Mouse (Mus musculus) forebrain, embryonic 12.5 days (tissue): ENCODE measurements around the gene Zbtb32. TPM values are rescaled to one million over a fixed set of nuclear protein-coding genes. Genes with fewer than 3 reads are reported as not detected.
A peak's percentile ranks its signal among the peaks of the same experiment; 100 is the strongest.

Experiments used
- ATAC-seq: fragments of 200-750 bp; cut with Nextera tagmentation; 2 replicates; pipeline ENCODE4 v1.8.0; 2017; ENCODE audit warnings: moderate TSS enrichment; ENCODE audit not compliant: low FRiP score
- H3K27ac ChIP-seq: fragments of 300-500 bp; sonication (generic); 2 replicates; pipeline ENCODE4 v1.5.1; 2016; ENCODE audit warnings: mild to moderate bottlenecking
- H3K27me3 ChIP-seq: fragments of 300-500 bp; sonication (generic); 2 replicates; pipeline ENCODE4 v1.6.1; 2016; ENCODE audit warnings: mild to moderate bottlenecking
- H3K36me3 ChIP-seq: fragments of 300-500 bp; sonication (generic); replicated peaks from 2 replicates; pipeline ENCODE4 v1.6.1; 2016; ENCODE audit warnings: mild to moderate bottlenecking
- H3K4me1 ChIP-seq: fragments of 300-500 bp; sonication (generic); 2 replicates; pipeline ENCODE4 v1.6.1; 2016
- H3K4me2 ChIP-seq: fragments of 300-500 bp; sonication (generic); 2 replicates; pipeline ENCODE4 v1.6.1; 2016; ENCODE audit warnings: mild to moderate bottlenecking, moderate library complexity
- H3K4me3 ChIP-seq: fragments of 300-500 bp; sonication (generic); replicated peaks from 2 replicates; pipeline ENCODE4 v1.5.1; 2016; ENCODE audit warnings: mild to moderate bottlenecking
- H3K9ac ChIP-seq: fragments of 300-500 bp; sonication (generic); 2 replicates; pipeline ENCODE4 v1.6.1; 2016; ENCODE audit warnings: mild to moderate bottlenecking
- H3K9me3 ChIP-seq: fragments of 300-500 bp; sonication (generic); 2 replicates; pipeline ENCODE4 v1.6.1; 2016
- WGBS: fragments of 180-500 bp; shearing (Covaris S2); methylation state at CpG from one replicate; pipeline ENCODE4 v1.1.7; 2016; 5-methylcytosine and 5-hydroxymethylcytosine counted together
- polyA plus RNA-seq: library from polyadenylated mRNA; unstranded; fragments of >200 nt; fragmentation: Nextera tagmentation; extraction: Ambion mirVana; gene quantifications from 2 replicates; pipeline ENCODE4 v1.2.1, GENCODE M21; 2016

Gene Zbtb32
- polyA plus RNA-seq, 1 experiment from 2014 or later = 0.46 TPM

DNA sequence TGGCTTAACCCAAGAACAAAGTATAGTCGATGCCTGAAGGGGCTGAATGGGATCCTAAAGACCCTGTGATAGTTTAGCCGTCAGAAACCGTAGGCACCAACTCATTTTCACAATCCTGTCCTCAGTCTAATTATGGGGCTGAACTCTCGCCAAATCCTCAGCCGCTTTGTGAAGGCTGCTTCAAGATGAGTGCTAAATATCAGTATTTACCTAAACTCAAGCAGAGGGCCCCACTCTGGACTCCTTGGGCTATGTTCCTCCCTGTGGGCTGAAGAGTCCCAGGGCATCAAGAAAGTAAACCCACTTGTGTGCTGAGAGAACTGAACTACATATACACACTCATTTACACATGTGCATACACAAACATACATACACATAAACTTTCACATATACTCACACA is 1.9 kb downstream of the Zbtb32 start:
- H3K4me1 ChIP-seq = peaks cover 11% of the 10 kb centered on the region
- ATAC-seq = no peak
- H3K27me3 ChIP-seq = no peaks in the 10 kb centered on the region
- no peaks in the 10 kb centered on the region for H3K36me3 ChIP-seq
- H3K4me3 ChIP-seq = no peak overlapping the region
- no peak overlapping the region for H3K27ac ChIP-seq
- no peak overlapping the region for H3K9ac ChIP-seq
- 71% methylated on average over 5 of the region's 5 CpGs for WGBS
- no peak overlapping the region for H3K4me2 ChIP-seq
- no peaks in the 10 kb centered on the region for H3K9me3 ChIP-seq

DNA sequence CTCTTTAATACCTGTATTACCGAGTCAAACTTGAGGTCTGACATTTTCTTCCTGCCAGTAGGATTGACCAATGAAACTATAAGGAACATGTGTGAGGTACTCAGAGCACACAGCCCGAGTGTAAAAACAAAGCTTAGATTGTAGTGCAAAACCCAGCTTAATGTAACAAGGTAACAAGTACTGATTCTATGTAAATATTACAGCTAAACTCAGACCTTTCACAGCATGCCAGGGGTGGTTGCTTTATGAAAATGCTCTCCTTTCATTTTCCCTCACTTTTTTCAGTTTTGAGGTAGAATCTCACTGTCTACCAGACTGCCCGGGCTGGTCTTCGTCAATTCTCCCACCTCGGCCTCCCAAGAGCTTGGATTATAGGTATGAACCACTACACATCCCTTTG is 2.6 kb downstream of the Zbtb32 start:
- Histone ChIP-seq H3K4me2 (no peak overlapping the region), H3K36me3 (no peaks in the 10 kb centered on the region), H3K4me1 (peaks cover 11% of the 10 kb centered on the region), H3K27ac (no peak overlapping the region), H3K4me3 (no peak overlapping the region), H3K9ac (no peak overlapping the region), H3K27me3 (no peaks in the 10 kb centered on the region), H3K9me3 (no peaks in the 10 kb centered on the region)
- no peak for ATAC-seq
- WGBS = 86% methylated on average over 5 of the region's 5 CpGs

- Histone ChIP-seq H3K27me3 (no peaks in the 10 kb centered on the region), H3K4me1 (peaks cover 10% of the 10 kb centered on the region), H3K4me2 (no peak overlapping the region), H3K4me3 (no peak overlapping the region), H3K36me3 (no peaks in the 10 kb centered on the region), H3K9me3 (no peaks in the 10 kb centered on the region), H3K9ac (no peak overlapping the region), H3K27ac (no peak overlapping the region)
- no peak for ATAC-seq
- 67% methylated on average over 4 of the region's 4 CpGs for WGBS
Measured at GRCm38 (mm10) chr7:30594510-30595024, 4.1 kb downstream of the Zbtb32 start.

GRCm38 (mm10) chr7:30593579-30594509 is 4.9 kb downstream of the Zbtb32 start:
- H3K27me3 ChIP-seq = no peaks in the 10 kb centered on the region
- no peak overlapping the region for H3K27ac ChIP-seq
- no peak for ATAC-seq
- no peak overlapping the region for H3K4me2 ChIP-seq
- WGBS = 81% methylated on average over 10 of the region's 10 CpGs
- H3K9ac ChIP-seq = no peak overlapping the region
- no peak overlapping the region for H3K4me3 ChIP-seq
- H3K9me3 ChIP-seq = no peaks in the 10 kb centered on the region
- H3K4me1 ChIP-seq = peaks cover 8% of the 10 kb centered on the region
- H3K36me3 ChIP-seq = no peaks in the 10 kb centered on the region

GRCm38 (mm10) chr7:30592772-30593423 is 5.8 kb downstream of the Zbtb32 start:
- Histone ChIP-seq H3K27me3 (no peaks in the 10 kb centered on the region), H3K9me3 (no peaks in the 10 kb centered on the region), H3K4me1 (peaks cover 8% of the 10 kb centered on the region), H3K36me3 (no peaks in the 10 kb centered on the region), H3K9ac (no peak overlapping the region), H3K4me2 (no peak overlapping the region), H3K27ac (no peak overlapping the region), H3K4me3 (no peak overlapping the region)
- 57% methylated on average over 5 of the region's 5 CpGs for WGBS
- ATAC-seq = no peak

DNA sequence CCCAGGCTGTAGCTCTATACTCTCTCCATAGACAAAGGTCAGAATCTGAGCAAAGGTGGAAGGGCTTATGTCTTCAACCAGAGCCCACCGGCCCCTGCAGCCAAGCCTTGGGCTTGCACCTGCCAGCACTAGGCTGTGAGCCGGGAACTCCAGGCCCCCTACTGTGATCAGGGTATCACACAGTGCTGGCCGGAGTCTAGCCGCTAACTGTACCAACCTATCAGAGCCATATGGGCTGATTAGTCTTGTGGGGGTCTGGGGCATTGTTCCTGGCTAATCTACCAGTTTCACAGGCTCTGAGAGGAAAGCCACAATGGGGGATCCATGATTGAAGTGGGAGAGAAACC is 7.1 kb downstream of the Zbtb32 start:
- WGBS = 19% methylated on average over 4 of the region's 4 CpGs
- Histone ChIP-seq H3K4me2 (no peak overlapping the region), H3K27ac (no peak overlapping the region), H3K4me1 (peaks cover 21% of the 10 kb centered on the region), H3K27me3 (no peaks in the 10 kb centered on the region), H3K9me3 (no peaks in the 10 kb centered on the region), H3K9ac (no peak overlapping the region), H3K36me3 (peaks cover 2% of the 10 kb centered on the region), H3K4me3 (no peak overlapping the region)
- ATAC-seq = no peak

DNA sequence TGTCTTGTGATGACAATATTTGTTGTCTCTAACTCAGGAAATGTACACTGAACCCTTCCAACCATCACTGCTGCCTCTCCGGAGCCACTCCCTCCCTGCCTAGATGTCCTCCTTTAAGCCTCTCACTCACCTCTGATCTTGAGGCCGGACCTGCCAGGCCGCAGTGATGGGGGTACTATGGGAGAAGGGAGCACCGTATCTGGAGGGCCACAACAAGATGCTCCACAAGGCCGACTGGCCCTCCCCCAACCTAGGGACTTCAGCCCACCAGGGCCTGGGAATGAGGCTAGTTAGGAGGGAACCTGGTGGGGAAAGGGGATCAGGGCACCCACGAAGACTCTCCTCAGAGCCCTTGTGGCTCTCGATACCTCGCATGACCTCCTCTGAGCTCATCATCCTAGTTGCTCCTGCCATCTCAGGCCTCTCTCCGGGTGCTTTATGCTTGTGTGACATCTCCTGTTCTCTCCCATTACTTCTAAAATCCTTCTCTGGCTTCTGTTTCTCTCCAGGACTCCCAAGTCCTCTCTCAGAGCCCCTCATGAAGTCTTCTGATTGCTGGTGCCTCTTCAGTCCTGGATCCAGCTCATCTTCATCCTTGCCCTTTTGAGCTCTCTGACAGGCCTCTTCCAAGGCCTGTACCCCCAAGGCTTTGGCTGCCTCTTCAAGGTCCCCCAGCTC is 7.6 kb downstream of the Zbtb32 start:
- Histone ChIP-seq H3K4me2 (no peak overlapping the region), H3K4me1 (peaks cover 26% of the 10 kb centered on the region), H3K9me3 (no peaks in the 10 kb centered on the region), H3K27me3 (no peaks in the 10 kb centered on the region), H3K36me3 (peaks cover 7% of the 10 kb centered on the region), H3K4me3 (no peak overlapping the region), H3K27ac (no peak overlapping the region), H3K9ac (no peak overlapping the region)
- 88% methylated on average over 9 of the region's 9 CpGs for WGBS
- ATAC-seq = no peak

- peak; percentile 60 for ATAC-seq
- peaks cover 27% of the 10 kb centered on the region for H3K4me1 ChIP-seq
- 29% methylated on average over 40 of the region's 40 CpGs for WGBS
- H3K4me3 ChIP-seq = peak overlapping the region; percentile 99
- no peaks in the 10 kb centered on the region for H3K9me3 ChIP-seq
- H3K27me3 ChIP-seq = no peaks in the 10 kb centered on the region
- H3K36me3 ChIP-seq = peaks cover 21% of the 10 kb centered on the region
- H3K27ac ChIP-seq = peak overlapping the region; percentile 95
- H3K4me2 ChIP-seq = peak overlapping the region; percentile 96
- peak overlapping the region; percentile 99 for H3K9ac ChIP-seq
Measured at GRCm38 (mm10) chr7:30589435-30590301, 9.0 kb downstream of the Zbtb32 start.

- peaks cover 29% of the 10 kb centered on the region for H3K36me3 ChIP-seq
- peak within 1 kb of the TSS; percentile 99 for H3K4me3 ChIP-seq
- peak; percentile 96 for ATAC-seq
- no peaks in the 10 kb centered on the region for H3K27me3 ChIP-seq
- H3K9ac ChIP-seq = peak within 1 kb of the TSS; percentile 99
- H3K9me3 ChIP-seq = no peaks in the 10 kb centered on the region
- WGBS = under 1% methylated on average over 51 of the region's 68 CpGs
- peak within 1 kb of the TSS; percentile 95 for H3K27ac ChIP-seq
- peaks cover 27% of the 10 kb centered on the region for H3K4me1 ChIP-seq
- H3K4me2 ChIP-seq = peak within 1 kb of the TSS; percentile 96
Measured at GRCm38 (mm10) chr7:30588676-30589434, 9.9 kb downstream of the Zbtb32 start, which contains the start of gene Kmt2b. Gene Kmt2b (minus strand): TSS chr7:30588726.

DNA sequence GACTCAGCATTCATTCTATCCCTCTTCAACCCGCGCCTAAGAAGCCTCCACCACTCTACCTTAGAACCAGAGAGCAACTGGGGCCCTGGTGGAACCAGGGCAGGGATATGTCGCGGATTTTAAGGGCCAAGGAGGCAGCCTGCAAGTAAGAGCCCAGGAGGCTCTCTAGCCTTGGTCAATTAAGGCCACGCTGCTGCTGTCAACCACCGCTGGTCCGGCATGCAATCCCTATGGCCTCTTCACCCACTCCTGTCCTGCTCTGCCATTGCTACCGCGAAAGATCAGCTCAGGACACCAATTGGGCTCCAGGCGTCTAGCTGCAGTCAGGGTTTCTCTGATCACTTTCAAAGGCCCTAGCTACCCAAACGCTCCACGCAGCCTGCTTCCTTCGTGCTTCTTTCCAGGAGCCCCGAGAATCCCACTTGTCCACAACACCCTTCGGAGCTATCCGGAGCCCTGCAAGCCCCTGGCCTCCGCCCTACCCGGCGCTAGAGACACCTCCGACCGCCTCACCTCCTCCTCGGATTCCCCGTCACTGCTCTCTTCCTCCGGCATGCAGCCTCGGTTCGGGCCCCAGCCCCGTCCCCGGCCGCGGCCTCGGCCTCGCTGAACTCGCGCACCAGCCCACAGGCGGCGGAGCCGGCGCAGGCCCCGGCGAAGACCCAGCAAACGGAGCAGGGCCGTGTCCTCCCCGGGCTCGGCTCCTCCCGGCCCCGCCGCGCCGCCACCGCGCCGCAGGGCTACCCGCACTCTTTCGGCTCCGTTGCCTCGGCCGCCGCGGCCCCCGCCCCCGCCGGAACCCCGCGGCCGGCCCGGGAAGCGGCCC is 10.7 kb downstream of the Zbtb32 start:
- H3K9ac ChIP-seq = peak overlapping the region; percentile 99
- ATAC-seq = peak; percentile 55

More for the DNA sequence above, 10.7 kb downstream of the Zbtb32 start:
- no peaks in the 10 kb centered on the region for H3K27me3 ChIP-seq
- H3K4me3 ChIP-seq = peak overlapping the region; percentile 99
- H3K27ac ChIP-seq = peak overlapping the region; percentile 95
- H3K4me1 ChIP-seq = peaks cover 27% of the 10 kb centered on the region
- WGBS = under 1% methylated on average over 59 of the region's 67 CpGs
- H3K4me2 ChIP-seq = peak overlapping the region; percentile 96
- no peaks in the 10 kb centered on the region for H3K9me3 ChIP-seq
- peaks cover 37% of the 10 kb centered on the region for H3K36me3 ChIP-seq
